Mouse (Mus musculus) layer of hippocampus, adult 18-20 months (tissue): ENCODE results near the gene Gm33543. TPM values are rescaled to one million over a fixed set of nuclear protein-coding genes. Genes with fewer than 3 reads are reported as not detected.
A peak's percentile ranks its signal among the peaks of the same experiment; 100 is the strongest.

Source experiments
- DNase-seq, 2 experiments: peaks; one replicate each; pipeline ENCODE4 v3.0.0; 2022; ENCODE audit warnings: low spot score in 2 of 2
- total RNA-seq, 2 experiments: library from RNA; stranded (reverse); gene quantifications; 2 replicates each; pipeline ENCODE4 v1.2.3; 2021

Gm33543 gene
- total RNA-seq, 2 experiments from 2014 or later = 0.23 to 0.45 TPM

- no peak for DNase-seq
Observed at GRCm38 (mm10) chr10:95836530-95837264, 6.0 kb downstream of the Gm33543 start.

- DNase-seq = no peak
Observed at GRCm38 (mm10) chr10:95830891-95831290, 11.8 kb downstream of the Gm33543 start.

- no peak for DNase-seq
Observed at GRCm38 (mm10) chr10:95829471-95829870, 13.3 kb downstream of the Gm33543 start.

- DNase-seq = no peak
Observed at GRCm38 (mm10) chr10:95828374-95828773, 14.4 kb downstream of the Gm33543 start.

- no peak for DNase-seq
Observed at GRCm38 (mm10) chr10:95825651-95826050, 17.1 kb downstream of the Gm33543 start.

GRCm38 (mm10) chr10:95818506-95818905, 24.2 kb downstream of the Gm33543 start:
- no peak for DNase-seq

GRCm38 (mm10) chr10:95817419-95818161, 25.1 kb downstream of the Gm33543 start:
- peak in 1 of 2 experiments; percentile 5 for DNase-seq

GRCm38 (mm10) chr10:95814351-95814750, 28.4 kb downstream of the Gm33543 start:
- no peak for DNase-seq

- DNase-seq = no peak
Observed at GRCm38 (mm10) chr10:95811869-95812268, 30.9 kb downstream of the Gm33543 start.

- no peak for DNase-seq
Observed at GRCm38 (mm10) chr10:95801443-95801811, 41.3 kb downstream of the Gm33543 start.

GRCm38 (mm10) chr10:95800693-95801442, 41.9 kb downstream of the Gm33543 start:
- no peak for DNase-seq

GRCm38 (mm10) chr10:95797645-95798395, 44.9 kb downstream of the Gm33543 start:
- DNase-seq = no peak

- no peak for DNase-seq
Observed at GRCm38 (mm10) chr10:95795500-95795899, 47.2 kb downstream of the Gm33543 start.

- DNase-seq = no peak
Observed at GRCm38 (mm10) chr10:95794706-95795105, 48.0 kb downstream of the Gm33543 start.

- DNase-seq = no peak
Observed at GRCm38 (mm10) chr10:95791427-95791804, 51.3 kb downstream of the Gm33543 start.

GRCm38 (mm10) chr10:95790771-95791426, 51.8 kb downstream of the Gm33543 start:
- DNase-seq = peak in 1 of 2 experiments; percentile 37

- no peak for DNase-seq
Observed at GRCm38 (mm10) chr10:95787176-95787575, 55.6 kb downstream of the Gm33543 start.

GRCm38 (mm10) chr10:95784837-95785236, 57.9 kb downstream of the Gm33543 start:
- no peak for DNase-seq

GRCm38 (mm10) chr10:95780881-95781600, 61.7 kb downstream of the Gm33543 start:
- DNase-seq = no peak

- DNase-seq = no peak
Observed at GRCm38 (mm10) chr10:95779801-95780385, 62.8 kb downstream of the Gm33543 start.
